Mouse (Mus musculus): ENCODE measurements at regions not wholly inside any gene's neighbourhood (a gene's known extent, or its start where the extent isn't known, plus 50 kb on each side); places are given as distances from the start of the nearest gene placed in this dataset.

DNA sequence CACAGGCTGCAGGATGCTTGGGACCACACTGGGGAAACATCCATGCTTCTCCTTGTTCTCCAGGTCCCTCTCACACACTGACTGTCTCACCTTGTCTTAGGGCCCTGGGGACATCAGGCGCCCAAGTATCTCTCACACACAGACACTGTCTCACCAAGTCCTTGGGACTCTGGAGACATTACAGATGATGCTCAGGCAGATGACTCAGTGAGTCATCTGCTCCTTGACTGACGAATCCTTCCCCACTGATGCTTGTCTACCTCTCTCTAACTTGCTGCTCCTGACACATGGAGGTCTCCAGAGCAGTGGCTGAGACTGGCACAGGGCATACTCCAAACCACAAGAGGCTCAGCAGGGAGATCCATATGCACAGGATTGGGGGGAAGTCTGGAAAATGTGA, 263.1 kb downstream of the Rps15a start:
- Histone ChIP-seq H3K4me3 (ENCODE audit: control insufficient read depth in 1 of 2, insufficient read depth in 1 of 2, low read depth in 2 of 2, low read length in 2 of 2) (no peak overlapping the region), H3K79me2 (ENCODE audit: control insufficient read depth, insufficient read depth, low read length, poor library complexity) (no peaks in the 10 kb centered on the region), H3K4me1 (ENCODE audit: control insufficient read depth in 1 of 2, insufficient read depth in 2 of 2, low read length in 2 of 2) (no peaks in the 10 kb centered on the region), H3K9me3 (replicated peaks; ENCODE audit: insufficient read depth, low read length) (no peaks in the 10 kb centered on the region), H3K36me3 (ENCODE audit: control insufficient read depth in 1 of 2, insufficient read depth in 2 of 2, low read length in 2 of 2) (no peaks in the 10 kb centered on the region), H3K27ac (ENCODE audit: control insufficient read depth, low read depth, low read length) (no peak overlapping the region), H3K9ac (ENCODE audit: control insufficient read depth, low read depth, low read length, poor library complexity, severe bottlenecking) (no peak overlapping the region), H3K27me3 (ENCODE audit: control insufficient read depth in 1 of 2, insufficient read depth in 2 of 2, low read length in 2 of 2) (no peaks in the 10 kb centered on the region)
- TF ChIP-seq CHD1 (IDR thresholded peaks at IDR 0.05; ENCODE audit: low read depth, low read length) (no peak), MAX (IDR thresholded peaks at IDR 0.05; ENCODE audit: low read length) (no peak), ZMIZ1 (IDR thresholded peaks at IDR 0.05; ENCODE audit: low read depth, low read length) (no peak), NELFE (IDR thresholded peaks at IDR 0.05; ENCODE audit: low read depth, low read length) (no peak), SMC3 (IDR thresholded peaks at IDR 0.05; ENCODE audit: low read depth, low read length) (no peak), TBP (IDR thresholded peaks at IDR 0.05; ENCODE audit: low read depth, low read length) (no peak), CHD2 (IDR thresholded peaks at IDR 0.05; ENCODE audit: low read length) (no peak), RAD21 (IDR thresholded peaks at IDR 0.05; ENCODE audit: low read depth, low read length) (no peak), MYC (IDR thresholded peaks at IDR 0.05; ENCODE audit: low read depth, low read length) (no peak), ZKSCAN1 (IDR thresholded peaks at IDR 0.05; ENCODE audit: low read depth, low read length) (no peak), ELF1 (IDR thresholded peaks at IDR 0.05; ENCODE audit: low read depth, low read length) (no peak), POLR2AphosphoS2 (IDR thresholded peaks at IDR 0.05; ENCODE audit: low read length) (no peak), HCFC1 (IDR thresholded peaks at IDR 0.05; ENCODE audit: low read depth, low read length) (no peak)
- no peak for DNase-seq (ENCODE audit: low read depth, low spot score)

DNA sequence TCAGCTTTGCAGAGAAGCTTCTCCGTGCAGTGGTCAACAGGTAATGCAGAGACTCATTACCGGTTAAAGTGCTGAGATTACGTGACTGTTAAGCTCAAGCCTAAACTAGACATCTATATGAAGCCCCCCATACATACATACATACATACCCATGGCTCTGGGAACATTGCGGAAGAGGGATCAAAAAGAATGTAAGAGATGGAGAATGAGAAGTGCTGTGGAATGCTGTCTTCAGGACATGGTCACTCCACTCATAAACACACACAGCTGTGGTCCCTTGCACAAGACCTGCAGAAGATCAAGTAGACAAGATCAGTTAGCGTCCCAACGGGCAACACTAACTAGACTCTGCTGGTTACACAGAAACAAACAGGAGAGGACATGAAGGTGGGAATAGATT, 265.2 kb downstream of the Rps15a start:
- no peaks in the 10 kb centered on the region for H3K9me3 ChIP-seq (replicated peaks; ENCODE audit: insufficient read depth, low read length)
- no peak for TF ChIP-seq EP300 (IDR thresholded peaks at IDR 0.05; ENCODE audit: low read depth in 1 of 2, low read length in 2 of 2)
- H3K27me3 ChIP-seq (ENCODE audit: control insufficient read depth in 1 of 2, insufficient read depth in 2 of 2, low read length in 2 of 2), result no peaks in the 10 kb centered on the region
- no peak overlapping the region for H3K9ac ChIP-seq (ENCODE audit: control insufficient read depth, low read depth, low read length, poor library complexity, severe bottlenecking)
- no peak overlapping the region for H3K4me3 ChIP-seq (ENCODE audit: control insufficient read depth in 1 of 2, insufficient read depth in 1 of 2, low read depth in 2 of 2, low read length in 2 of 2)
- no peak for DNase-seq (ENCODE audit: low read depth, low spot score)
- no peaks in the 10 kb centered on the region for H3K4me1 ChIP-seq (ENCODE audit: control insufficient read depth in 1 of 2, insufficient read depth in 2 of 2, low read length in 2 of 2)
- H3K79me2 ChIP-seq (ENCODE audit: control insufficient read depth, insufficient read depth, low read length, poor library complexity), result no peaks in the 10 kb centered on the region
- H3K36me3 ChIP-seq (ENCODE audit: control insufficient read depth in 1 of 2, insufficient read depth in 2 of 2, low read length in 2 of 2), result no peaks in the 10 kb centered on the region
- no peak overlapping the region for H3K27ac ChIP-seq (ENCODE audit: control insufficient read depth, low read depth, low read length)

DNA sequence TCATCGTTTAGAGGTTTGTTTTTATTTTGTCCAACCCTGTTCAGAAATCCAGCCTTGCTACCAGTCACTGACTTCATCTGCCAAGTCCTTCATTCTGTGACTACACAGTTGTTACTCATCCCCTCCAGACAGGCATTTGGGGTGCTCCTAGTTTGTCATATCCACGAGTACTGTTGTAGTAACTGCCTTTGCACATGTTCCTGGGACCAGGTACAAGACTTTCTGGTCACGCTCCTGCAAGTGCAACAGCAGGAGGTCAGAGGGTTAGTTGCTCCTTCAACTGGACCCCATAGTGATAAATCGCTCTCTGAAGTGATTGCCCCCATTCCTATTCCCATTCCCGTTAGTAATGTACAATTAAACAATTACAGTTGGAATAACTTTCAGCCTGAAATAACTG, 269.9 kb downstream of the Rps15a start:
- Histone ChIP-seq H3K27ac (ENCODE audit: control insufficient read depth, low read depth, low read length) (no peak overlapping the region), H3K36me3 (ENCODE audit: control insufficient read depth in 1 of 2, insufficient read depth in 2 of 2, low read length in 2 of 2) (no peaks in the 10 kb centered on the region), H3K4me1 (ENCODE audit: control insufficient read depth in 1 of 2, insufficient read depth in 2 of 2, low read length in 2 of 2) (no peaks in the 10 kb centered on the region), H3K79me2 (ENCODE audit: control insufficient read depth, insufficient read depth, low read length, poor library complexity) (no peaks in the 10 kb centered on the region), H3K27me3 (ENCODE audit: control insufficient read depth in 1 of 2, insufficient read depth in 2 of 2, low read length in 2 of 2) (no peaks in the 10 kb centered on the region), H3K9ac (ENCODE audit: control insufficient read depth, low read depth, low read length, poor library complexity, severe bottlenecking) (no peak overlapping the region), H3K4me3 (ENCODE audit: control insufficient read depth in 1 of 2, insufficient read depth in 1 of 2, low read depth in 2 of 2, low read length in 2 of 2) (no peak overlapping the region), H3K9me3 (replicated peaks; ENCODE audit: insufficient read depth, low read length) (no peaks in the 10 kb centered on the region)
- TF ChIP-seq RCOR1 (IDR thresholded peaks at IDR 0.05; ENCODE audit: low read depth, low read length) (no peak), MAFK (IDR thresholded peaks at IDR 0.05; ENCODE audit: borderline replicate concordance, low read depth, low read length) (no peak), POLR2AphosphoS2 (IDR thresholded peaks at IDR 0.05; ENCODE audit: low read length) (no peak), ZMIZ1 (IDR thresholded peaks at IDR 0.05; ENCODE audit: low read depth, low read length) (no peak), ZKSCAN1 (IDR thresholded peaks at IDR 0.05; ENCODE audit: low read depth, low read length) (no peak), CTCF (IDR thresholded peaks at IDR 0.05 in 2 of 3, conservative IDR thresholded peaks at IDR 0.05 in 1 of 3; ENCODE audit: control insufficient read depth in 1 of 3, insufficient read depth in 1 of 3, low read depth in 2 of 3, low read length in 3 of 3, poor library complexity in 1 of 3, severe bottlenecking in 1 of 3) (no peak)
- no peak for DNase-seq (ENCODE audit: low read depth, low spot score)
